Mouse (Mus musculus) bone marrow macrophage, adult 2 months (primary cell): ENCODE measurements around the gene BC005537.

Experiments
- CTCF ChIP-seq: IDR thresholded peaks from 2 replicates; pipeline ENCODE4 v1.5.1; 2012; ENCODE audit warnings: low read depth, mild to moderate bottlenecking, low read length, moderate library complexity
- POLR2A ChIP-seq: IDR thresholded peaks from 2 replicates; pipeline ENCODE4 v1.6.1; 2012; ENCODE audit warnings: mild to moderate bottlenecking, low read depth, low read length, borderline replicate concordance

DNA sequence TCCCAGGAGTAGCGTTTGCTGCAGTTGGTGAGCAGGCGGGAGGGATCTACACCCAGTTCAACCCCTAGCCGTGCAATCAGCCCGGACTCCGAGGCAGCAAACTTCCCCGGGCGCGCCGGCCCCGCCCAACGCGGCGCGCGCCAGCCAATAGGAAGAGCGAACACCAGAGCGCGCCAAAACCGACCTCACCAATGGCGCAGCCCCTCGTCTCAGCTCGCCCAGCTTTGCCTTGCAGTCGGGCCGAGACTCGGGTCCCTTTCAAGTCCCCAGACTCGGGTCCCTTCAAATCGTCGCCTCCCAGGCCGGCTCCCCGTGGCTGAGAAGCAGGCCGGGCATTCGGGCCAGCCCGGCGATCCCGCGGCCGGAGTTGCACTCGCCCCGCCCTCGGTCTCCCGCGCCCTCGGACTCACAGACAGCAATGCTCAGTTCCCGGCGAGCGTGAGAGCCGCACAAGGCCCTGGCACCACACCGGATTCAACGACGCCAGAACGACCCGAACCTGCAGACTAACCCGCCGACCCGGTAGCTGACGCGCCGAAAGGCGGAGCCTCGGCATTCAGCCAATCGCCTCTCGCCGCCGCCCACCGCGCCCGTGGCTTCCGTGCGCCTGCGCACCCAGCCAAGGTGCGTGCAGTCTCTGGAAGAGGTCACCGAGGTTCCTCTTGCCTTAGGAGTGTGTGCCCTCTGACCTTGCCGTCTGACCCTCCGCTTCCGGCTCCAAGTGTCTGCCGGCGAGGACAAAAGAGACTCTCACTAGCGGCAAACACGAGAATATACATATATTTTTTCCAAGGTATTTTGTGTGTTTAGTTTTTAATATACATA lies 39.8 kb upstream of the BC005537 start, which contains the start of gene Gmnn:
- TF ChIP-seq CTCF, result no peak
- no peak for TF ChIP-seq POLR2A
